Mouse (Mus musculus) naive thymus-derived CD4-positive, alpha-beta T cell, adult 2 months (primary cell): ENCODE measurements around the gene Ces1e.
"Not testable (repeated sequence)": the region's sequence is repeated elsewhere in the genome, so short reads cannot be mapped to it uniquely, and the experiment has no call there.

Experiments used
- DNase-seq: peaks from one replicate; pipeline ENCODE4 v3.0.0-alpha.2; 2011; ENCODE audit warnings: low read depth

The Ces1e gene

DNA sequence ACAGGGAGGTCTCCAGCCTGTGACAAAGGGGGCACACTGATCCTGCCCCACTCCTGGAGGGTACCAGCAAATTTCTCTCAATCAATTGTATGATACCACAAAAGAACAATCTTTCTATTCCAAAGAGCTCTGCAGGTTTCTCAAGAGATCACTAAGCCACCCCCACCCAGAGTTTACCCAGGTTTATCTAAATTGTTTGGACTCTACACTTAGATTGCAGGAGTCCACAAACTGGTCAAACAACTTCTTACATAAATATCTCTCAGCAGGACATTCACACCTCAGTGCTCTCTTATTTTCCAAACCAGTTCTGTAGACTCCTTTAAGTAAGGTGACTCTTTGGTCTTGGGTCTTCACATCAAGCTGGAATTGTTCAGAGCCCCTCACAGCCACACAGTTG is at the start of gene Ces1e:
Gene Ces1e (minus strand): TSS at position 174 of the 400 bp plus-strand sequence.
- DNase-seq, result no peak

DNA sequence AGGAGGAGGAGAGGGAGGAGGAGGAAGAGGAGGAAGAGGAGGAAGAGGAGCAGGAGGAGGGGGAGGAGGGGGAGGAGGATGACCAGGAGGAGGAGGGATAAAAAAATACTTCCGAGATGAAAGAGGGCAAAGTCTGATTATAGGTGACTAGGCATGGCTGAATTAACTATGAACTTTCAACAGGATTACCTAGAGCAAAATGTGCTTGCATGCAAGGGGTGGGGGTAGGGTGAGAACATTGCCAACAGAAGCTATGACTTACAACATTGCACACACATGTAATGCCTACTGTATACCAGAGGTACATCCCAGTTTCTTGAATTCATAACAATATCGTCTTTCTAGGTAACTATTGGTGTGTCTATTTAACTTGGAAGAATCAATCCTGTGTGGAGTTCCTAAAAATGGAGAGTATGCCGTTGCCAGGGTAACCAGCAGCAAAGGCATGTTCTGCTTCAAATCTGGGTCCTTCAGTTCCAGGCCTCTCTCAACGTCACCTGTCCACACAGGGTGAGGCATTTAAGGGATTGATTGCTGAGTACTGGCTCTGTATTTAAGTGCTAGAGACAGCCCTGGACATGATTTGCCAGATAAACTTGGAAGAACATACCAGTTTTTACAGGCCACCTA is 48.9 kb upstream of the Ces1e start:
- no peak for DNase-seq

GRCm38 (mm10) chr8:93274609-93275008 is 45.2 kb upstream of the Ces1e start:
- no peak for DNase-seq

DNA sequence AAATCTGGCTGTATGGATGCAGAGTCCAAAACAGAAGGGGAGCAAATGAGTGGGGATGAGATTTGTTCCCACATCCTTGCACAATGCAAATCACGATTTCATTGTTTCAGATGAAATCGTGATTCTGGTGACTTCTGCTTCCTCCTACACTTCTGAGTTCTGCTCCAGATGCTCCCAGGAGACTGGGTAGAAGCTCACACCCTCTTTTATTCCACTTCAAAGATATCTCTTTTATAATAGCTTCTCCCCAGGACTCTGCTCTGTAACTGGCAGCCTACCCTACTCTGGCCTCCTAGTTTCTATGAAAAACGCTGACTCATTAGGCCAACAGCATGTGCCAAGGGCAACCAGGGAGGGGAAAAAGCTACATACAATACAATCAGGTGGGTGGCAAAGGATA is 43.9 kb upstream of the Ces1e start:
- no peak for DNase-seq

GRCm38 (mm10) chr8:93272686-93273085 is 43.3 kb upstream of the Ces1e start:
- no peak for DNase-seq

GRCm38 (mm10) chr8:93261436-93261835 is 32.0 kb upstream of the Ces1e start:
- no peak for DNase-seq

DNA sequence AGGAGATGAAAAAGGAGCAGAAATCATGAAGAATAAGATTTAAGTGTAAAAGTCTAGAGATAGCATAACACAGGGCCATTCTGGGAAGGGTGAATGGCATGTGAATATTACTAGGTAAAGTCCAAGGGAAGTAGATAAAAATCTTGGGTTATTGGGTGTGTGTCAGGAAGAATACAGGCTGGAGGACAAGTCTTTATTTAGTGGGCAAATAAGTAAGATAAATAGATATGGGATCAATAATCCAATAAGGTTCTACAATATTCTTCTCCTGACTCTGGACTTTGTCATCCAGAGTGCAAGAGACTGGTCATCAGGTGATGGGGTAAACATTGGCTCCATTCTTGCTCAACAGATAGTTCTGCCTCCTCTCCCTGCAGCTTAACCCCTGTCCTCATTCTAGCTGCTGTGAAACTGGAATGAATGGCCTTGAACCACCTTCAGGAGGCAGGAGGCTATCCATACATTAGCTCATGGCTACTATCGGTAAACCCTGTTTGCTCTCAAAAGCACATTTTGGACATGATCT is 23.0 kb upstream of the Ces1e start:
- DNase-seq, result no peak

DNA sequence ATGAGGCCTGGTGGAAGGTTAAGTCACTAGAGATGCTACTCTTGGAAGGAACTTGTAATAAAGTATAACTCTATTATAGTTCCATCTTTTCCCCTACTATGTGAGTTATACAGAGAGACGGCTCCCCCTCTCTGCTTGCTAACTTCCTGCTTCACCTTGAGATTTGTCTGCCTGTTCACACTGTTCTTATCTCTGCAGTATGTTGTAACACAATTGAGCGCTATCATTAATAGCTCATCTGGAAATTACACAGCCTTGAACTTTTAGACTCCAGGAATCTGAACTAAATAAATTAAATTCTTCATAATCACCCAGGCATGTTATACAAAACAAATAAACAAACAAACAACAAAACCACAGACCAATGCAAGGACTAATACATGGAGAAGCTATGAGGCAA is 16.6 kb upstream of the Ces1e start:
- DNase-seq, result no peak

DNA sequence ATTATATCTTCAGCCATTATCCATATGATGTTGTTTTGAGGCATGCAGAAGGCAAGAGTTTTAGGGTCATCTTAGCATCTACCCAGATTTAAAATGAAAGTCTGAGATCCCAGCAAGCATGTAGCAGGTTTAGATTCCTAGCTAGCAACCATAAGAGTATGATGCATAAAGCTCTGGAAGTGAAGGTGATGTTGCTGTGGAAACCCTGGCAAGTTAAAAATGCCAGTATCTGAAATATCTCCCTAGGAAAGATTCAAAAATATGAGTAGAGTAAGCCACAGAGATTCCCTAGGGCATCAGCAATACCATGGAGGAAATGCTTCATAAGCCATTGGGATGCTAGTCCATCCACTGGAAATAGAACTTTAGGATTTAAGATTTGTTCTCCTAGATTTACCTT is 10.5 kb upstream of the Ces1e start:
- DNase-seq, result no peak

DNA sequence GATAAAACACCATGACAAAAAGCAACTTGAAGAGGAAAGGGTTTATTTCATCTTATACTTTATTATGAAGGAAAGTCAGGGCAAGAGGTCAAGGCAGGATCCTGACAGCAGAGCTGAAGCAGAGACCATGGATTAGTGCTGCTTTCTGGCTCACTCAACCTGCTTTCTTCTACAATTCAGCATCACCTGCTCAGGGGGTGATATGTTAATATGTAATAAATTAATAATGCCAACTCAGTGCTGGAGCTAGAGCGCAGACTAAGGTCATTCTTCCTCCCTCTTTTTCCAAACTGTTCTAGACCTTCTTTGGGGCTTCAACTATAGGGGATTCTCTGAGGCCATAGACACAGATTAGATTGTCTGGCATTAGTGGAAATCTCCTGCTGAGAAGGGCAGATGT is 6.3 kb upstream of the Ces1e start:
- no peak for DNase-seq

DNA sequence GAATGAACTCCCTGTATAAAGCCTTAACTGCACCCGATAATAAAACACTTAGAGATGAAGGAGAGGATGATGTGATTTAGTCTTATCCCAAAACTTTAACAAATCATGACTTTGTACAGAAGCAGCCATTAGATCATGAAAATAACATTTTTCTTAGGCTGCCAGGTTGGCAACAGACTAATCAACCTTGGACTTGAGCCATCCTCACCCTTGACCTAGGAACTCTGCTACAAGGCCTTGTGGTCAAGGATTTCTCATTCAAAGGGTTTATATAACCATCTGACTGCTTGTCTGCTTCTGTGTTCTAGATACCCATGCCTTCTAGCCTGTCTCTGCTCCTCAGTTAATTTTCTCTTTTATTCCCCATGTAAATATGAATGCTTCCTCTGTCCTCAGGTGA is 5.3 kb upstream of the Ces1e start:
- no peak for DNase-seq

DNA sequence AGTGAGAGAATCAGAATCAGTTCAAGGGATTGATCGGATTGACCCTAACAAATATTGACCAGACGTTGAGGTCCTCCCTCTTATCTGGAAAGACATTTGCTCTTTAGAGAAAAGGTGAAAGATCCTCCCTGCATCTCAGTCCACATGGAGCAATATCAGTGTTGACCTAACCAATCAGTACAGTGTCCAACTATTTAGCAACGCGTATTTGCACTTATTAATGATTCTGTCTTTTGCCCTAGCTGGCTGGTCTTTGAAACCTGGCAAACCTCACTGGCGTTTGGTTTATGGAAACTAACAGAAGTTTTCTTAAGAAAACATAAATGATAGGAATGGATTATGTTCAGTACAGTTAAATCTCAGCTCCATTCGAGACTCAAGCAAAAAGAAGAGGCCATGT is 4.6 kb upstream of the Ces1e start:
- no peak for DNase-seq

- DNase-seq, result no peak
Measured at GRCm38 (mm10) chr8:93228673-93229370, 597 bp downstream of the Ces1e start.

DNA sequence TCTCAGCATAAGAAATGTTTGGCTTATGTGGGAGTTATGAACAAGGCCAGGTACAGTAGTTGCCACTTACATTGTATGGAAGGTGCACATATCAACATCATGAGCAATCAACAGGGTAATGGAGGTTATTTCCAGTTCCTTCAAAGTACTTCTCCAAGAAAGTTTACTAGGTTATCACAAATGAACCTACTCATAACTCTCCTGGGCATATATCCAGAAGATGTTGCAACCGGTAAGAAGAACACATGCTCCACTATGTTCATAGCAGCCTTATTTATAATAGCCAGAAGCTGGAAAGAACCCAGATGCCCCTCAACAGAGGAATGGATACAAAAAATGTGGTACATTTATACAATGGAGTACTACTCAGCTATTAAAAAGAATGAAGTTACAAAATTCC is 2.9 kb downstream of the Ces1e start:
- DNase-seq, result not testable (repeated sequence)

DNA sequence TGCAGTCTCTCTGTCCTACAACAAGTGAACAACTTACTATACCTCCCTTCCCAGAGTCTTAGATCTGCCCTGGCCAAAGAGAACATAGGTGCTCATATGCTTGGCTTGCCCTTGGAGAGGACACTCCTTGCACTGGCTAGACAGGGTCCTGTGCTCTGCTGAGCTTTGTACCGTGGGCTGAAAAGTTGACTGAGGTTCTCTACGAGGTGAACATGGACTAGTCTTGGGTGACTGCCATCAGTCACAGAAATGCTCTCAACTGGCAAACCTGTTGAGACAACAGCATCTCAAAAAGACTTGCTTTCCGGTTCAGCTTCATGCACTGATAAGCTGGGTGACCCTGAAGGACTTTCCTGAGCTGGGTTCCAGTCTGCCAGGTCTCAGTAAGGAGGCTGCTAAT is 7.5 kb downstream of the Ces1e start:
- DNase-seq, result no peak

- DNase-seq, result no peak
Measured at GRCm38 (mm10) chr8:93217867-93218266, 11.6 kb downstream of the Ces1e start.

GRCm38 (mm10) chr8:93217375-93217774 is 12.0 kb downstream of the Ces1e start:
- DNase-seq, result no peak

DNA sequence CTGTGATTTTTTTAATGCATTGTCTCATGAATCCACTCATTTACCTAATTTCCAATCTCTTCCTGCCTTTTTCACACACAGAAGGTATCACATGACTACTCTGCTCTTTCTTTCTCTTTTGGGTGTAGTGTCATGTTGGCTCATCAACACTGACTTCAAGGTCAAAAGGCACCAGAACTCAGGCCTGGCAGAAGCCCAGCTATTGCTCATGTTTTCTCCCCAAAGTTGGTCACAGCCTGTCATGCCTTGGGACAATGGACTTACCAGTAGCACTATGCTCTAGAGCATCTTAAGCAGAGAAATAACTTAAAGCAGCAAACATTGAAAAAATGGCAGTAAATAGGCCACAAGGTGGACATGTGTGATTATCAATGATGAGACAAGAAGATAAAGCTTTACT is 18.3 kb downstream of the Ces1e start:
- no peak for DNase-seq

- DNase-seq, result not testable (repeated sequence)
Measured at GRCm38 (mm10) chr8:93199146-93199545, 30.3 kb downstream of the Ces1e start.

GRCm38 (mm10) chr8:93197685-93198525 is 31.5 kb downstream of the Ces1e start, which contains the start of gene Ces1d:
Ces1d (minus strand) TSS chr8:93197838.
- no peak for DNase-seq

DNA sequence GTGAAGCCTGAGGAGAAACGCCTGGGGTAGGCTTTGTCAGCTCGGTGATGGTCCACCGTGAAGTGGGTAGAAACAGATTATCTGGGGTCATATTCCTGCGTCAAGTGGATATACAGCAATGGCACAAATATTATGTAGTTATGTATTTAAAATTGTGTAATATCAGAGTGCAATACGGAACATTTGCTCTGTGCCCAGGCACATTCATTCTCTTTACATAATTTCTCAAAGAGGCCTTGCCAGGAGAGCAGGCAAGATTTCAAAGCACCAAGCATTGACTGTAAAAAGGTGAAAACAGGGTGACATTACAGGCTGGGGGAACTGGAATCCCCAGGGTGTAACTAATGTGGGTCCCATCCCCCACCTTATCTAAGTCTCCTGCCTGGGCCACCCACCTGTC is 33.0 kb downstream of the Ces1e start:
- no peak for DNase-seq

DNA sequence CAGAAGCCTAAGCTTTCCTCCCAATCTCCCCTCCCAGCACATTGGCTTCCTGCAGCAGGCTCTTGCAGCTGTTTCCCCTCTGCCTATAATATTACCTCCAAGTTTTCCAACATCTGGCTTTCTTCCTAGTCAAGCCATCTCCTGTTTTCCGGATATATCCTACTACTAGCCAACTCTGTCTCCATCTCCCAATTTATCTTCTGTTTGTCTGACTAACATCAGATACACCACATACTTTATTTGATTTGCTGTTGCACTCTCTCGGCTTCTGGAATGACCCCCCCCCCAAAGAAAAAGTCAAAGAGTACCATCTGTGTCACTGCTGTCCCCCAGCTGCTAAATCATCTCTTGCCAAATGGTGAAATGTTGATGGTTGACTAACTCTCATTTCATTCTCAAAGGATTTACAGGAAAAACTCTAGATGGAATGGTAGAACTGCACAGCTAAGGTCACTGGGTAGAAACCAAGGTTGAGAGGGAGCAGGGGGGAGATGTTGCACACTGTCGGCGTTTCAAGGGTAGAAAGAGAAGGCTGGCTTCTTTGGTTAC is 48.8 kb downstream of the Ces1e start:
- no peak for DNase-seq
